Mouse (Mus musculus): Measurements from ENCODE around the gene Eme2. TPM values are rescaled to one million over a fixed set of nuclear protein-coding genes. Genes with fewer than 3 reads are reported as not detected.

The Eme2 gene
- total RNA-seq, 1 experiment from 2014 or later, result 12.0 TPM

DNA sequence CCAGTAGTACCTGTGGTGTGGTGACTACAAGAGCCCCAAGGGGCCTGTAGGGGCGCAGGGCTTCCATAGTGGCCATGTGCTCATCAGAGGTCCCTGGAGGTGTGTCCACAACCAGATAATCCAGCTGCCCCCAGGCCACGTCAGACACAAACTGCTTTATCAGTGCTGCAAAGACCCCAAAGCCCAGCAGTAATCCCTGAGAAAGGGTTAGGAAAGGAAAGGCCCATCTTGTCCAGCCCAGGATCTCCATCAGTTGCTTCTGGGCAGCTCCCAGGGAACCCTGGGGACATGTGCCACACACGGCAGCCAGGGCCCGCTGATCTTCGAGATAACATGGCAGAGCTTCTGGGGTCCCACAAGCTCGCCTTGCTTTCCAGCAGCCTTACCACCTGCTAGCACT is 10.5 kb downstream of the Eme2 start:
- no peak for ATAC-seq (replicated peaks; ENCODE audit: insufficient number of reproducible peaks, low FRiP score, low TSS enrichment, poor library complexity, severe bottlenecking)

DNA sequence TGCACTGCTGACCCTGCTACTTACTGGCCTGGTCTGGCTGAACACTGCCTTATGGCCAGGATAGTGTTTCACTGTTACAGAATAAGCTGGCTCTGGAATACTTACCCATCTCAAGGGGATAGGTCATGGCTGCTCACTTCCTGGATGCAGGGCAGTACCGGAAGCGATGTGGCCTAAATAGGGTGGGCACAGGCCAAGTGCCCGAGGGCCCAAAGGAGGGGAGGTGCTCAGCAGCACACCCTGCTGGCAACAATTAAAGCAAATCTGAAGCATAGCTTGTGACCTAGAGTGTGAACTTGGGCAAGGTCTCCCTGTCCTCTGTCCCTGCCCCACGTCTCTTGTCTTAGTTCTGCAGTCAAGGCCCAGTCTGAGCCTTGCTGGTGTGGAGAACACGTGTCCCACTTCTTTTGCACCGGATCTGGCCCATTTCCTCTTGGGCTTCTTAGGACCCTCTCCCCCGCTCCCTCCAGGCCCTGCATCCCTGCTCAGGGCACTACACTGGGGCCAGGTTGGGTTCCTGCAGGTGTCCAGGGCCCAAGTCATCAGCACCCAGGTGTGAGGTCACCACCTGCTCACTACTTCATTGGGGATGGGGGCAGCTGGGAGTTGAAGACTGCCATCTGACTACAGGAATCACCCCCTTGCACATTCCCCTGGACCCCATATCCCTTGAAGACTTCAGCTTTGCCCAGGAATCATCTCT is 13.0 kb downstream of the Eme2 start:
- ATAC-seq (replicated peaks; ENCODE audit: insufficient number of reproducible peaks, low FRiP score, low TSS enrichment, poor library complexity, severe bottlenecking), result no peak

DNA sequence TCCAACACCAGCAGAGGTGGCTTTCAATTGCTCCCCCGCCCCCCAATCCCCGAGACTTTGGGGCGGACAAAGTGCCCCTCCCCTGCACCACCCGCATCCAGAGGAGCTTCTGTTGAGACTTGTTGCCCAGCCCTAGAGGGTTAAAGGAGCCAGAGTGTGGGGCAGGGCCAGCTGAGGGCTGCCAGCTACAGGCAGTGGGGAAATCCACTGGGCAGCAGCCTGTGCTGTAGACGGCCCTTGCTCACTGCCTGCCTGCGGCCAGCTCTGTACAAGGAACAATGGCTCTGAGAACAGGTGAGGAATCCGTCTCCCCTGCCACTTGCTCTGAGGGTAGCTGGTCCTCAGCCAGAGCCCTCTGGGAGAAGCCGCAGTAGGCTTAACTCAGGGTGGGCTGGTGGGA is 16.4 kb downstream of the Eme2 start:
- ATAC-seq (replicated peaks; ENCODE audit: insufficient number of reproducible peaks, low FRiP score, low TSS enrichment, poor library complexity, severe bottlenecking), result no peak

DNA sequence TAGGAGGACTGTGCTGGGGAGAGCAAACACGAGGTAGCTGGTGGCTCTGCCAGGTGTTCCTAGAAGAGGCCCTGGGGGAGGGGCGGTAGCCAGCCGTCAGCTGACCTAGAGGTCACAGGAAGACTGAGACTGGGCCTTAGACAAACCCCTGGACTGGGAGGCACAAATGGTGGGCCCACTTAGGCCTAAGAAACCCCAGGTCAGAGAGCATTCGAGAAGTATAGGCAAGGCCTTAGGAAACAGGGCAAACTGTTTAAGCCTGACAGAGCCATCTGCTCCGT is 16.8 kb downstream of the Eme2 start:
- no peak for ATAC-seq (replicated peaks; ENCODE audit: insufficient number of reproducible peaks, low FRiP score, low TSS enrichment, poor library complexity, severe bottlenecking)

DNA sequence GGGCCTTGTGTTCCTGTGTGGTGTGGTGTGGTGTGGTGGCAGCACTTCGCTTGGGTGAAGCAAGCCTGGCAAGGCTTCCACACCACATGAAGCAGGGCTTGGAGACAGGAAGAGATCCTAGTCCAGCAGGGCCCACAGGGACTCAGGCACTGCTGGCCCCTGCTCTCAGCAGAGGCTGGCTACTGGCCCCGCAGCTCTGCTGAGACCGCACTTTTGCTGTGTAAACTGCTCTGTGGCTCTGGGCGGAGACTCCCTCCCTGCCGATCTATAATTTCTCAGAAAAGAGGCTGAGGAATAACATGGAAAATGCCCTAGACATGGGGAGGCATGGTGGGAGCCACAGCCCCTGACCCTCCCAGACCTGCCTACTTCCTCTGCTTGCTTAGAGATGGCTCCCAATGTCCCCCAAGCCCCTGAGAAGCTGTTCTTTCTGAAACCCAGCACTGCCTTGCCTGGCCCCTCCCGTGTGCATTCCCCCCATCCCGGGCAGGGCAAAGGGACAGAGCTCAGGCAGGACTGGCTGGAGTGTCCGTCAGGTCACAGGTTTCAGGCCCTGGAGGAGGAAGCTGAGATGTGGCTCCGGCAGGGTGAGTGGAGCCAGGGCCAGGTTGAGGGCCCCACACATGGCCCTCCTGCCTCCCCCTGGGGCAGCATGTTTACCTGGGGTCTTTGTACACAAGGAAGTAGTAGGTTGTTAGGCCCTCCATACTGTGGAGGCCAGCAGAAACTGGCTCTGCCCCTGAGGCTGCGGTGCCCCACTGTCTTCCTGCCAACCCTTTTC is 17.4 kb downstream of the Eme2 start:
- ATAC-seq (replicated peaks; ENCODE audit: insufficient number of reproducible peaks, low FRiP score, low TSS enrichment, poor library complexity, severe bottlenecking), result no peak

DNA sequence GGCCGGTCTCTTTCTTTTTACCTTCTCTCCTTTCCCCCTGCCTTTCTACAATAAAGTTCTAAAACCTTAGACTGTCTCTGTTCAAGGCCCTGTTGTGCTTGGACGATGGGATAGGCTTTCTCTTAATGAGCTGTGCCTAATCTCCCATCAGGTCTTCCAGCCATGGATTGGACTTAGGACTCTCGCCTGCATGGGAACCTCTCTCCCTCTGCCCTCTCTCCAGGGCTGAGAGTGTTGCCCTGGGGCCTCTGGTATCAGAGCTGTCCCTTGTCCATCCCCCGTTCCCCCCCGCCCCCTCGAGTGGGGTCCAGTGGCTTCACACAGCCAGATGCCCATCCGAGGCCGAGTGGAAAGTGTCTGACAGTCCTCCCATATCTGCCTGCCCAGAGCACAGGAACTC is 19.9 kb downstream of the Eme2 start:
- ATAC-seq (replicated peaks; ENCODE audit: insufficient number of reproducible peaks, low FRiP score, low TSS enrichment, poor library complexity, severe bottlenecking), result no peak

DNA sequence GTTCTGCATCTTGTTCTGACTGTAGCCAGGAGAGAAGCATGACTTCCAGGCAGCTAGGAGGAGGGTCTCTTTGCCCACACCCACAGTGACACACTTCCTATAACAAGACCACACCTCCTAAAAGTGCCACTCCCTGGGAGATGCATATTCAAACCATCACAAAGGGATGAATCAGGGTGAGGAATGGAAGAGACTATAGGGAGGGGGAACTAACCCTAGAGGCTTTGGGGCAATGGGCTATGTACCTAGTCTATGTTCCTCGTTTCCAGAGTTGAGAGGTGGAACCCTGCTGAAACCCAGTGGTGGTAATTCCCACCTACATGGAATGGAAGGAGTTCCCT is 20.5 kb downstream of the Eme2 start:
- ATAC-seq (replicated peaks; ENCODE audit: insufficient number of reproducible peaks, low FRiP score, low TSS enrichment, poor library complexity, severe bottlenecking), result no peak

DNA sequence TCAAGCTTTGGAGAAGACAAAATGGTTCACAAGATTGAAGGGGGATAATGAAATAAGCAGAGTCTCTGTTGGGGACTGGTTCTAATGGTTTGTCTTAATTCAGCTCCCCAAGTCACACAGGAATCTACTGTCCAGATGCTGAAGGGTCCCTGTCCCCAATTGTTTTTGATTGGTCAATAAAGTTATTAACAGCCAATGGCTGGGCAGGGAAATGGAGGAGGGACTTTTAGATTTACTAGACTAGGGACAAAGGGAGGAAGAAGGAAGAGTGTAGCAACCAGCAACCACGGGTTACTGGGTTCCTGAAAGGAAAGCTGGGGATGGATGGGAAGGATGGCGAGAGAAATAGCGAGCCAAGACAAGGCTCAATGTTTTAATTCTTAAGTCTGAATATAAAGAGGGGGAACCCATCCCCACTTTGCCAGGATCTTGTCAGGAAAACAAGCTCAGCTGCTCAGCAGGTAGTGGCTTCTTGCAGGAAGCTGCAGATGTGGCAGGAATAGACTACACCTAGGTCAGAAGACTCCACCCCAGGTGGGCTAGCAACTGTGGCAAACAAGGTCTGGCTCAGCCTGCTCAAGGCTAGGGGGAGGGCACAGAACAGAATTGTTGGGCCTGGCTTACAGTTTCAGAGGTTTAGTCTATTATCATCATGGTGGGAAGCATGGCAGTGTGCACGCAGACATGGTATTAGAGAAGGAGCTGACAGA is 21.0 kb downstream of the Eme2 start:
- ATAC-seq (replicated peaks; ENCODE audit: insufficient number of reproducible peaks, low FRiP score, low TSS enrichment, poor library complexity, severe bottlenecking), result no peak

DNA sequence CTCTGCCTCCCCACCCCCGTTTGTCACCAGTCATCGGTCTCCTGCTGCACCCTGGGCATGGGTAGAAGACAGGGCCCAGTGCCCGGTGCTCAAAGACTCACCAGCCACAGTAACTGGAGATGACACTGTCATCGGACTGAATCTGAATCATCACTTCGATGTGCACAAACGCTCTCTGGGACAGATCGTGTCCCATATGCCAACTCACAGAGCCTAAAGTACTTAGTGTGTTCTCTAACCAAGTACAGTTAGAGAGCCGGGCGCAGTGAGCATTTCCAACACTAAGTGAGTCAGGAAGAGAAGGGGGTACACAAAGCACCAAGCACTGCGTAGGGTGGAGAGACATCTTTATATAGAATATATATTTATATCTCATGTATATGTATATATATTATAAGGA is 27.0 kb downstream of the Eme2 start:
- ATAC-seq (replicated peaks; ENCODE audit: insufficient number of reproducible peaks, low FRiP score, low TSS enrichment, poor library complexity, severe bottlenecking), result no peak

DNA sequence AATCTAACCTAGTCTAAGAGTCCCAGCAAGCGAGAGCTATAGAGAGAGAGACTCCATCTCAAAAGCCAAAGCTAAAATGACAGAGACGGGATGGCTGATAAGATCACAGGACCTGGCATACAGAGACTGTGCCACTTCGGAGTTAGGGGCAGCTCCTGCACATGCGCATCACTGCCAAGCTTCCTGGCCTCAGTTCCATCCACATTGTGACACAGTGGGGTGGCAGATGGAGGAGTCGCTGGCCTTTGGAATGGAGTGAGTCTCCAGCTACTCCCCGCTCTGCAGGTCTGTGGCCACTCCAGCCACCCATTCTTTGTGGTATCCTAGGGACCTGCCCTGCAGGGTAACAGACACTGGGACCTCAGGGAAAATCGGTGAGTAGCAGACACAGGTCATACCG is 29.1 kb downstream of the Eme2 start, which contains the start of gene Igfals:
TSS of gene Igfals (plus strand) at position 222 of the 400 bp plus-strand sequence.
- no peak for ATAC-seq (replicated peaks; ENCODE audit: insufficient number of reproducible peaks, low FRiP score, low TSS enrichment, poor library complexity, severe bottlenecking)

DNA sequence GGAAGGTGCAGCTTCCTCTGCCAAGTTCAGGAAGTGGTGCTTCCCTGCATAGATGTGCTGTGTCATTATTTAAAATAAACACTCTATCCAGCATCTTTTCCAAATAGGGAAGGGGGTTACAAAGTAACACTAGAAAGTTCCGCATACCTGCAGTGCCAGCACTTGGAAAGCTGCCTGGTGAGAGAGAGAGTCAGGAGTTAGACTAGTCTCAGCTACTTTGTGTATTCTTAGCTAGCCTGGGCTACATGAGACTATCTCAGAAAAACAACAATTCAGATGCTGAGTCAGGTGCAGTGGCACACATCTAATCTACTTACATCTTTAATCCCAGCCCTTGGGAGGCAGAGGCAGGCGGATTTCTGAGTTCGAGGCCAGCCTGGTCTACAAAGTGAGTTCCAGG is 33.1 kb downstream of the Eme2 start:
- no peak for ATAC-seq (replicated peaks; ENCODE audit: insufficient number of reproducible peaks, low FRiP score, low TSS enrichment, poor library complexity, severe bottlenecking)

DNA sequence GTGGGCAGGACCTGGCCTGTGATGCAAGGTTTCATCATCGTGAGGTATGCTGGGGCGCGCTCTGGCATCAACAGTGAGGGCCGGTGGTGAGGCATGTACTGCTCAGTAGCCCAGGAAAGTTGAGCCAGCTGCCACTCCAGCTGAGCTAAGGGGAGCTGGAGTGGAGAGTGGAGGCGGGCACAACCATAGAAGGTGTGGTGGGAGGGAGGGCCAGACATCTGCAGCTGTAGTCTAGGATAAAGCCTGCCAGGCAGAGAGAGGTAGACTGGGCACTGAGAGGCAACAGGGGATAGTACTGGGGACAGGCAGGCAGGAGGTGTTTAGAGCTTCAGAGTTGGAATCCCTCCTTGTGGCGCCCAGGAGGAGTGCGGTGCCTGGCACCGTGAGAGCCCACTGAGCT is 34.8 kb downstream of the Eme2 start:
- no peak for ATAC-seq (replicated peaks; ENCODE audit: insufficient number of reproducible peaks, low FRiP score, low TSS enrichment, poor library complexity, severe bottlenecking)

DNA sequence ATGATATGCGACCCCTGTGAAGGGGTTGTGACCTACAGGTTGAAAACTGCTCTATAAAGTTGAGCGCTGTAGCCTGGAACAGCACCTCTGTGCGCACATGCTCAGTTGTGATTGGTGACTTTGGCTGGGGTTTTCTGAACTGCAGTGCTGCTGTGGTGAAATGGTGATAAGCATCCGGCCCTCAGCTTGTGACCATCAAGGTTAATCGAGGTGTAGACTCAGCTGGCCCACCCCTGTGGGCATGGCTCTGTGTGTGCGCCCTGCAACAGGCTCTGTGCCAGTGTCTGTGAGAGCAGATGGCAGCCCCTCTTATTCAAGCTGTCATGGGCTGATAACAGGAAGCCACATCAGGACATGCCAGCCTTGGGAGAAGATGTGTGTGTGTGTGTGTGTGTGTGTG is 35.9 kb downstream of the Eme2 start:
- no peak for ATAC-seq (replicated peaks; ENCODE audit: insufficient number of reproducible peaks, low FRiP score, low TSS enrichment, poor library complexity, severe bottlenecking)

DNA sequence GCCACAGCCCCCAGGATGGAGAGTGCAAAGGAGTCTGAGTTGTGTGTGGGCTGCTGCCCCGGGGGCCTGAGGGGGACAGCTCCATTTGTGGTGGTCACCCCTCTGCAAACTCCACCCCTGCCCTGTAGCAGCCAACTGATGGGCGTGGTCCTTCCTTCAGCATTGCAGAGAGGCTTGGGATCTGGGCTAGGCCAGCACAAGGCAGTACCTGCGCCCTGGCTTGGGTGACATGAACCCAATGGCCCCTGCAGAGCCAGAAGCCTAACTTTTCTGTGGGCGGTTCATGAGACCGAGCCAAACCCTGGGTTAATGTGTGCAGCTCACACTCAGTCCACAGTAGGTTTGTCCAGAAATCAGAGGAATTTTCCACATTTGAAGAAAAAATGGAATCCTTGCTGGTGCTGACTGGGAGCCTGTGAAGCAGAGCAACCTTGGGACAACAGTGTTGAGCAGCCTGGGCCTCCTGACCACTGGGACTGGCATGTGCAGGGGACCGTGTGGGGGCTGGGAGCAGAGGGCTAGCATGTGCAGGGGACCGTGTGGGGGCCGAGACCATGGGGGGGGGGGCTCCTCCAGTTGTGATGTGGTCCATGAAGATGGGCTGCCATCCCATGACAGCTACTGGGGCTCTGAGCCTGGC is 36.9 kb downstream of the Eme2 start:
- ATAC-seq (replicated peaks; ENCODE audit: insufficient number of reproducible peaks, low FRiP score, low TSS enrichment, poor library complexity, severe bottlenecking), result no peak

DNA sequence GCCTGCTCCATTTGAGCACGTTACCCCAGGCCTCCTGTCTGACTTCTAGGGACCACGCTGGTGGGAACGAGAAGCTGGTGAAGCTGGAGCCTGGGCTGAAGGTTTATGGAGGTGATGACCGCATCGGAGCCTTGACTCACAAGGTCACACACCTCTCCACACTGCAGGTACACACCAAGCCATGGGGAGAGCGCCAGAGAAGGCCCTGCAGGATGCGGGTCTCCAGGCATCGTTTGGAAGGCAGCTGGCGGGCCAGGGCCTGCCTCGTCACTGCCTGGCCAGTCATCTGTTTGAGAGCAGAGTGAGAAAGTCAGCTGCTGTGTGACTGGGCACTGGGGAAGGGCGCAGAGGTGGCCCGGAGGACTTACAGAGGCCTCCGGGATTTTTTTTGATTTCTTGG is 38.3 kb downstream of the Eme2 start:
- no peak for ATAC-seq (replicated peaks; ENCODE audit: insufficient number of reproducible peaks, low FRiP score, low TSS enrichment, poor library complexity, severe bottlenecking)

DNA sequence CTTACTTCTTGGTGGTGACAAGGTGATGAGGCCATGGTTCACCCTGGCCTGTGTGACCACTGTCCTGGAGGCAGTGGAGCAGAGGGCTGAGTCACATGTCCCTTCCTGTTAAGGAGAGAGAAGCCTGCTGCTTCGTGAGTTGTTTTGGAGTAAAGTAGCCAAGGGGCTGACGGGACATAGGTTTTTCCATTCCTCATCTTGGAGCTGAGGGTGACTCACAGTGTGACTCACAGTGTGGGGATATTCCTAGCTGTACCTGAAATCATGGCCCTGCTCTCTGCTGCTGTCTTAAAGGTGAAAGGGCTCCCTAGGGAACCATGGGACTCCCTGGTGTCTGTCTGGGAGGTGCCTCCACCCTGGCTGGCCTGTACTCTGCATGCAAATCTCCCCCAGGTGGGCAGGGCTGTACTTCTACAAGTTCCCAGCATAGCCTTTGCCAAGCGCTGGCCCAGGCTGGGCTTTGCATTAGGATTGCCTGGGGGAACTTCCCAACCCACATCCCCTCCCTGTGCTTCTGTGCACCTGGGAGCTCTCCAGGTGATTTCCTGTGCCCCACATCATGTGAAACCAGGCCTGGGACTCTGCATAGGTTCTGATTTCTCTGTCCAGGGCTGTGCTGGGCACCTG is 38.9 kb downstream of the Eme2 start:
- no peak for ATAC-seq (replicated peaks; ENCODE audit: insufficient number of reproducible peaks, low FRiP score, low TSS enrichment, poor library complexity, severe bottlenecking)

DNA sequence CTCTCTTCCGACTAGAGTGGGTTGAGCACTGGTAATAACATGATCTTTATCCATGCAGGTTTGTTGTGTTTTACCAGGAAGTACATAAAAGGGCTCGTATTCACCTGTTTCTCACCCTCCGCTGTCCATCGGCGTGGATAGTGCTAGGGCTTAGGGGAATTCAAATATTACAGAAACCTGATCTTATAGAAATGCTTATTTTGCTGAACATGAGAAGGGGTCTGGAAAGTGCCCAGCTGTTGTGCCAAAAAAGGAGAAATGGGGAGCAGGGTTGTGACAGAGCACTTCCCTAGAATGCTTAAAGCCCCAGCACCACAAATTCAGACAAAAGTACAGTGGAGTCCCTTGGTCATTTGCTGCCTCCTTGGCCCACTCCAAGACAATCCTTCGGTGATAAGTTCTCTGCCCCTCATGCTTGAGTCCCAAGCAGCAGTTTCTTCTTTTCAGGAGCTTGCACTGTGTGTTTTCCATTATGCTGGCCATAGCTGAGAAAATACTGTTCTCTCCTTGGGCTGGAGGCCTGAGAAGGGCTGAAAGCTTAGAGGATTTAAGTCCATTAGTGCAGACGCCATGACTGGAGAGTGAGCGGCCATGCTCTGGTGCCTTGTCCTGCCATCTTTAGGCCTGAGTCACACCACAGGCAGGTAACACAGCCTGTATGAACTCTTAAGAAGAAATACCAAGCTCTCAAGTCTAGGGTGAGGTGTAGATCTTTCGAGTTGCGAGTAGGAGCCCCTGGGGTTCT is 43.3 kb downstream of the Eme2 start:
- ATAC-seq (replicated peaks; ENCODE audit: insufficient number of reproducible peaks, low FRiP score, low TSS enrichment, poor library complexity, severe bottlenecking), result no peak

DNA sequence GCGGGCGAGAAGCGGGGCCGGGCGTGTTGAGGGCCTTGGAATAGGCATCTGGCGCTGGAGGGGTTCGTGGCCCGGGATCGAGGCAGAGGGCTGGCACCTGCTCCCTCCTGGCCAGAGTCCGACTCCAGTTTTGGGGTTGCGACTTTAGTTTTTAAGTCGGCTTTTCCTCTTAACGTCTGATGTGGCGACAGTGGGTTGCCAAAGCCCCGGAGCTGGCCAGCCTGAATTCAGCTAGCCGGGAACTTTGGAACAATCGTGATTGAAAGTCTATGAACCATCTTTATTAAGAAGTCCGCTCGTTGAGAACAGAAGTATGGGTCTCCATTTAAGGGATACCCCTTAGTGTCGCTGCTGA is 44.1 kb downstream of the Eme2 start:
- ATAC-seq (replicated peaks; ENCODE audit: insufficient number of reproducible peaks, low FRiP score, low TSS enrichment, poor library complexity, severe bottlenecking), result no peak

All from monocyte, adult 5-6 weeks (primary cell).